ENCODE assay signal across 21 mouse cellular contexts in genomic region chr4:109583185-109583786, GRCm38 (mm10). TPM values are rescaled to one million over a fixed set of nuclear protein-coding genes. Genes with fewer than 3 reads are reported as not detected.
DNase-seq lines count a peak whose midpoint lies in the region; ATAC-seq and TF ChIP-seq lines count a peak whose summit lies in the region.
"Had no signal": no experiment of that assay in that cellular context is flagged by ENCODE, and none has a peak within 500 bp of the region (broad histone marks: within the 10 kb centered on the region; RNA-seq: fewer than 3 reads in every experiment).

No protein-coding gene starts in this region.

- ATAC-seq in liver, postnatal 0 days = no peak
- ATAC-seq in kidney, embryonic 16.5 days (ENCODE audit: low FRiP score, low TSS enrichment) = peak; percentile 82; the same call in 1 of the 2 replicates
- ATAC-seq: midbrain, embryonic 13.5 days had no signal

- DNase-seq in cerebellum, postnatal 10 days = peak; percentile 10 to 17
- no peak for DNase-seq in cerebellum, adult 18-20 months
- peak; percentile 92 for DNase-seq in liver, adult 2 months (ENCODE audit: extremely low read depth, low read depth, low spot score)
- no peak for DNase-seq in liver, postnatal 0 days
- DNase-seq in adipocyte (ENCODE audit: low spot score) = peak; percentile 70
- no peak for DNase-seq in urinary bladder, postnatal 36 days (ENCODE audit: low spot score in 2 of 2)
- DNase-seq in embryo, embryonic 9.5 days (ENCODE audit: extremely low spot score) = no peak
- DNase-seq: adrenal gland, postnatal 36 days; right cerebral cortex, postnatal 4 days; thymus, postnatal 25 days had no signal

- H3K4me1 ChIP-seq in liver, adult 2 months (ENCODE audit: control insufficient read depth, insufficient read depth, low read length) = peaks cover 3% of the 10 kb centered on the region; the same call in 1 of the 2 replicates
- H3K4me1 ChIP-seq in liver, postnatal 0 days (ENCODE audit: insufficient read depth) = no peaks in the 10 kb centered on the region
- no peaks in the 10 kb centered on the region for H3K4me1 ChIP-seq in kidney, embryonic 16.5 days (ENCODE audit: insufficient read depth, low read length)
- H3K4me1 ChIP-seq: heart, embryonic 15.5 days; hindbrain, embryonic 13.5 days; limb, embryonic 15.5 days; midbrain, embryonic 13.5 days; neural tube, embryonic 12.5 days had no signal

- no peak for TF ChIP-seq CTCF in liver, adult 2 months (IDR thresholded peaks at IDR 0.05; ENCODE audit: low read depth, low read length)
- no peak for TF ChIP-seq CTCF in liver, postnatal 0 days (IDR thresholded peaks at IDR 0.05; ENCODE audit: low read depth)

- no peaks in the 10 kb centered on the region for H3K27me3 ChIP-seq in liver, adult 2 months (ENCODE audit: control insufficient read depth, insufficient read depth, low read length)
- H3K27me3 ChIP-seq in liver, postnatal 0 days (ENCODE audit: insufficient read depth, low read length) = no peaks in the 10 kb centered on the region
- H3K27me3 ChIP-seq in kidney, embryonic 16.5 days (ENCODE audit: insufficient read depth, low read length) = no peaks in the 10 kb centered on the region
- H3K27me3 ChIP-seq: heart, embryonic 15.5 days; hindbrain, embryonic 13.5 days; limb, embryonic 15.5 days; midbrain, embryonic 13.5 days; neural tube, embryonic 12.5 days had no signal

- H3K36me3 ChIP-seq in liver, adult 2 months (ENCODE audit: control insufficient read depth, insufficient read depth, low read length) = no peaks in the 10 kb centered on the region
- no peaks in the 10 kb centered on the region for H3K36me3 ChIP-seq in liver, postnatal 0 days (replicated peaks; ENCODE audit: insufficient read depth, low read length)
- no peaks in the 10 kb centered on the region for H3K36me3 ChIP-seq in kidney, embryonic 16.5 days (ENCODE audit: insufficient read depth, low read length)
- H3K36me3 ChIP-seq: heart, embryonic 15.5 days; hindbrain, embryonic 13.5 days; limb, embryonic 15.5 days; midbrain, embryonic 13.5 days; neural tube, embryonic 12.5 days had no signal

- no peak overlapping the region for H3K4me2 ChIP-seq in liver, postnatal 0 days (ENCODE audit: low read depth, low read length)
- H3K4me2 ChIP-seq in kidney, embryonic 16.5 days (replicated peaks; ENCODE audit: low read depth, low read length) = no peak overlapping the region
- H3K4me2 ChIP-seq: heart, embryonic 15.5 days; hindbrain, embryonic 13.5 days; limb, embryonic 15.5 days; midbrain, embryonic 13.5 days; neural tube, embryonic 12.5 days had no signal

- TF ChIP-seq POLR2A in liver, adult 2 months (IDR thresholded peaks at IDR 0.05; ENCODE audit: extremely low read depth, insufficient read depth, low read length) = no peak

- H3K79me2 ChIP-seq in liver, adult 2 months (ENCODE audit: control insufficient read depth, insufficient read depth, low read length) = no peaks in the 10 kb centered on the region

- WGBS in liver, adult 2 months = 8% methylated on average over 3 of the region's 3 CpGs
- 48% methylated on average over 3 of the region's 3 CpGs for WGBS in liver, postnatal 0 days (ENCODE audit: insufficient replicate concordance)
- WGBS in kidney, embryonic 16.5 days = 46% methylated on average over 3 of the region's 3 CpGs

- no peak overlapping the region for H3K9ac ChIP-seq in liver, adult 2 months (ENCODE audit: low read depth, low read length)
- no peak overlapping the region for H3K9ac ChIP-seq in liver, postnatal 0 days (replicated peaks)
- H3K9ac ChIP-seq in kidney, embryonic 16.5 days (replicated peaks; ENCODE audit: low read length) = no peak overlapping the region
- H3K9ac ChIP-seq: heart, embryonic 15.5 days; hindbrain, embryonic 13.5 days; limb, embryonic 15.5 days; midbrain, embryonic 13.5 days; neural tube, embryonic 12.5 days had no signal

- H3K4me3 ChIP-seq in liver, adult 2 months (ENCODE audit: insufficient read depth, low read depth, low read length) = peak overlapping the region; percentile 38; the same call in 1 of the 2 replicates
- no peak overlapping the region for H3K4me3 ChIP-seq in liver, postnatal 0 days (ENCODE audit: low read depth, low read length)
- no peak overlapping the region for H3K4me3 ChIP-seq in kidney, embryonic 16.5 days (ENCODE audit: low read length)
- H3K4me3 ChIP-seq: heart, embryonic 15.5 days; hindbrain, embryonic 13.5 days; limb, embryonic 15.5 days; midbrain, embryonic 13.5 days; neural tube, embryonic 12.5 days had no signal

- no peaks in the 10 kb centered on the region for H3K9me3 ChIP-seq in liver, postnatal 0 days (ENCODE audit: low read length)
- H3K9me3 ChIP-seq in kidney, embryonic 16.5 days (ENCODE audit: low read length) = no peaks in the 10 kb centered on the region
- H3K9me3 ChIP-seq: heart, embryonic 15.5 days; hindbrain, embryonic 13.5 days; limb, embryonic 15.5 days; midbrain, embryonic 13.5 days; neural tube, embryonic 12.5 days had no signal

- peak overlapping the region; percentile 68 for H3K27ac ChIP-seq in liver, adult 2 months (replicated peaks; ENCODE audit: insufficient read depth, low read depth, low read length)
- no peak overlapping the region for H3K27ac ChIP-seq in liver, postnatal 0 days (ENCODE audit: low read depth)
- H3K27ac ChIP-seq in kidney, embryonic 16.5 days (ENCODE audit: low read length) = no peak overlapping the region
- H3K27ac ChIP-seq: heart, embryonic 15.5 days; hindbrain, embryonic 13.5 days; limb, embryonic 15.5 days; midbrain, embryonic 13.5 days; neural tube, embryonic 12.5 days had no signal

- no peak for TF ChIP-seq EP300 in liver, postnatal 0 days (IDR thresholded peaks at IDR 0.05; ENCODE audit: low read depth)

RNA-seq across cellular contexts. Expression of gene 4930522H14Rik, which starts 52.2 kb away (rescaled TPM):
- total RNA-seq in liver, adult 2 months (2014; rRNA removed) = not detected in 2 replicates
- not detected in 2 replicates for polyA plus RNA-seq in liver, adult 2 months (2012; rRNA removed)
- not detected in 2 replicates for polyA plus RNA-seq in liver, postnatal 0 days (2015; fragmentation: Nextera tagmentation; extraction: Ambion mirVana)
- polyA plus RNA-seq in kidney, embryonic 16.5 days (2015; fragmentation: Nextera tagmentation; extraction: Ambion mirVana) = not detected in 2 replicates
- total RNA-seq: adrenal gland, postnatal 36 days; common myeloid progenitor, adult 5-6 weeks; granulocyte monocyte progenitor cell, adult 5-6 weeks; left cerebral cortex, adult 18-20 months had no signal
- polyA plus RNA-seq: frontal cortex, adult 2 months; heart, embryonic 15.5 days; hindbrain, embryonic 13.5 days; limb, embryonic 15.5 days; midbrain, embryonic 13.5 days; neural tube, embryonic 12.5 days; stomach, embryonic 14.5 days had no signal

Comparison
In these comparisons a context has a peak if more than half of its experiments do, and no peak if none do; other contexts are left out.
1. DNase-seq: peak in cerebellum, postnatal 10 days (2 of 2), liver, adult 2 months (single experiment) and adipocyte (single experiment); none in cerebellum, adult 18-20 months (0 of 2), liver, postnatal 0 days (single experiment), urinary bladder, postnatal 36 days (0 of 2) and embryo, embryonic 9.5 days (single experiment).